Mouse (Mus musculus): Measurements from ENCODE around the gene Mdh2.

DNA sequence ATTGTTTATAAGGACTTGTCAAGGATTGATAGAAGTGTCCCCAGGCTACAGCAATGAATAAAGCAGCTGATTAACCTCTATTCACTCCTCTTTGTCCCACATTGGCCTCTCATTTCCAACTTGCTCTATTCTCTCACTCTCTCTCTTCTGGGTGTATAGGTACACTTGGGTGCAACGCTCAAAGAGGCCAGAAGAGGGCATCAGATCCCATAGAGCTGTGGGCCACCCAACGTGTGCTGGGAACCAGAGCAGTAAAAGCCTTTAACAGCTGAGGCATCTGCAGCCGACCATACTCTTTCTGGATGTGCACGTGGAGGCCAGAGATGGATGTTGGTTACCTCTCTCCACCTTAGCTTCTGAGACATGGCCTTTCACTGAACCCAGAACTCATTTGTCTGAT is 24.9 kb downstream of the Mdh2 start:
- TF ChIP-seq CTCF (IDR thresholded peaks at IDR 0.05), result no peak; the same call in 1 of the 2 replicates
- no peak for TF ChIP-seq EP300 (IDR thresholded peaks at IDR 0.05)

Measured in lung, postnatal 0 days (tissue).